Mouse (Mus musculus) CD8-positive naive resting alpha-beta T cell, adult 2 months (primary cell): ENCODE results near the gene Pcna.

Source experiments
- DNase-seq, 2 experiments: peaks; one replicate each; pipeline ENCODE4 v3.0.0; 2022; ENCODE audit warnings: low read depth in 2 of 2, low spot score in 2 of 2

Gene Pcna

DNA sequence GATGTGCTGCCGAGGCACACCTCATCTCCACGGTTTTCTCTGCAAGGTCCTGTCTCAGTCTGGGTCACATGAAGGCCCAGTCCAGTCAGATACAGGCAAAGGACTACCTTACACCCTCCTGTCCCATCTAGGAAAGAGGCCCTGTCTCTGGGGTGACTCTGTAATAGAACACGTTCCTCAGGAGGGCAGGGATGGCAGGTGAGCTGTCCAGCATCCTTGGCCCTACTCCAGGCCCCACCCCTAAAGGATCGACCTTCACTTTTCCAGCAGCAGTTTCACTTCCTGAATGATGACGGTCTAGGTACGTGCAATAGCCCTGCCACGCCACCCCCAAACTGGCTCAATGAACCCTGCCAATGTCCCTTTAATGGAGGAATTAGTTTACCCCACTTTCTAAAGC is 17.1 kb downstream of the Pcna start:
- DNase-seq, result no peak

DNA sequence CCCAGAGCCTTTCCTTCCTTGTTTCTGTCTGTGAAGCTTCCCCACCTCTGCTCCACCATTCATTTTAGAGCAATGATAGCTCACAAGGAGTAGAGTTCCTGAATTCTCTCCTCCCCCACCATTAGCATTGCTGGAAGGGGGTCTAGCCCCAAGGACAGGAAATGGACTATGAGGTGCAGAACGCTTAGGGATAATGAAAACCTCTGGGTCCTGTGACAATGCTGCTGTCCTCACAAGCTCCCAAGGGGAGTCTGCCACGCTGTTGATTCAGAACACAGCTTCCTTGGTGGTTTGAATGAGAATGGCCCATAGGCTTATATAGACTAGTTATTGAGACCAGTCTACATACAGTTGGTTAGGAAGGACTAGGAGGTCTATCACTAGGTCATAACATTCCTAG is 17.8 kb downstream of the Pcna start:
- DNase-seq, result no peak

DNA sequence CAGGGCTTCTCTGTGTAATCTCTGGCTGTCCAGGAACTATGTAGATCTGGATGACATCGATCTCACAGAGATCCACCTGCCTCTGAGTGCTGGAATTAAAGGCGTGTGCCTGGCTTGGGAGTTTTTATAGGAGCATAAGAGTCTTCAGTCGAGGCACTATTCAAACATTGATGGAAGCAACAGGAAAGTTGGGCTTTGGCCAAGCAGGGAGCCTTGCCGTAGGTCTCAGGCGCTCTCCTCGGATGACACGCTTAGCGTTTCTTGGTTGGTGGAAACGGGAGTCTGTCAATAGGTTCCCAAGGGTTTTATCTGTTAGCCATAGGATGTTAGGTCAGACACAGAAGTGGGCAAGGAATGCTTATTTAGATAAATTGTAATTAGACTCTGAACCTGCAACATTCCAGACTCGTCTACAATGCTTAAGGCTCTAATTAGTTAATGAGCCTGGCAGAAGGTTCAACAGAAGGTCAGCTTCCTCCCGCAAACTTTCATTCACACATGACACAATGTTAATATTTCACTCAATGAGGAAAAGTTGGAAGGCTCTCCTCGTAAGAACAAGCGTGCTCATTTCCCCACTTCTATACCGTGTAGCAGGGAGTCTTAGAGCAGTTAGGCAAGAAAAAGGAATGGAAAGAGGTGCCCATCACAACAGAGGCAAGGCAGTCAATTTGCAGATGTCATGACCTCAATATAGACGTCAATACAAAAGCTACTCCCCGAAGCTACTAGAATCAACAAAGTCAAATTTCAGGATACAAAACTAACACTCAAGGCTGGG is 18.9 kb downstream of the Pcna start:
- no peak for DNase-seq

DNA sequence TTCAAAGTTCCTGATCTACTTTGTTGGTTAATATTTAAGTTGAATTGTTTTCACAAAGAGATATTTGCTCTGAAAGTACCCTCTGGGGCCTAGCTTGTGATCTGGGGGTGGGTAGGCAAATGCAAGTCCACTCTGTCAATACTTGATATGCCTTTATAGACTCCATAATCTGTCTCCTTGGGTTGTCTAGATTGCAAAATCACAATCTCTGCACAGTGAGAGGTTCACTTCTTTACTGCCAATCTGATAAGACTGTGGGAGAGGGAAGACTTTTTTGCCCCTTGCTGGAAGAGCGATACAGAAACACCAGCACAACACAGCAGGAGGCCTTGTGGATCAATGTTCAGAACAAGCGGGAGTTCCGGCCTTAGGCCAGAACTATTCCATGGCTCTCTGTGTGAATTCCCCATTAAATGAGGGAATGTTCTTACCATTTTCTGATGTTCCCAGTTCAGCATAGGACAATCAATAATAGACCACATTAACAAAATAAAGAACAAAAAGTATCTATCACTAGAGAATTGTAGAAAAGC is 20.6 kb downstream of the Pcna start:
- no peak for DNase-seq

DNA sequence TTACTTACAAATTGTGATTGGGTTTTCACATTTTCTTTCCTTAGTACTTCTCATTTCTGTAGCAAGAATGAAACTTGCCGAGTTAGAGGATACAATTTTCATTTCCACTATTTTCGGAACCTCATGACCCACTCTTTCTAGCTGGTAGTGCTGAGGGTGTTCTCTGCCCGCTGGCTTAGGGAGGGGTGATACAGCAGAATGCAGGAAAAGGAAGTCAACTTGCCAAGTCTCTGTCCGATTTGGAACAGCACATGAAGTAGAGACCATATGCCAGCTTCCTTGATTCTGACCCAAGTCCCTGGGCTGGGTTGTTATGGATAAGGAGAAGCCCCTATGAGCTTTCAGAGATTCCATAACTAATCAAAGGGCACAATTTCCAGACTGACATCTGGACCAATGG is 28.8 kb downstream of the Pcna start:
- DNase-seq, result no peak

DNA sequence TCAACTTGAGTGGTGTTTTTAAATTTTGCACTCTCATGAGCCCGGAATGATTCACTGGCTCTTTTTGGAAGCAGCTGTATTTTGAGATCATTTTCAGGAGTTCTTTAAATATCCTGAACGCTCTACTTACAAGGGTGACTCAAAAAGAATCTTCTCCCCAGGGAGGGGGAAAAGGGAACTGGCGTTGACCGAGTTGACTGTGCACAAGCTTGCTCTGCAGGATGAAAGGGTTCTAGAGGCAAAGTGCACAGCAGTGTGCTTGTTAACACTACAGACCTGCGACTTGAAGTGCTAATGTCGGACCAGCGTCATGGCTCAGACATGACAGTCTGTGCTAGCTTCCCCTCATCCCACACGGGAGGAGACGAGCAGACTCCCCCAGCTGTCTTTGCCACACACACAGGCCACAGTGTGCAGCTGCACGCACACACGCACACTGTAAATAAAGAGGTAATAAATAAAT is 31.5 kb downstream of the Pcna start:
- no peak for DNase-seq

DNA sequence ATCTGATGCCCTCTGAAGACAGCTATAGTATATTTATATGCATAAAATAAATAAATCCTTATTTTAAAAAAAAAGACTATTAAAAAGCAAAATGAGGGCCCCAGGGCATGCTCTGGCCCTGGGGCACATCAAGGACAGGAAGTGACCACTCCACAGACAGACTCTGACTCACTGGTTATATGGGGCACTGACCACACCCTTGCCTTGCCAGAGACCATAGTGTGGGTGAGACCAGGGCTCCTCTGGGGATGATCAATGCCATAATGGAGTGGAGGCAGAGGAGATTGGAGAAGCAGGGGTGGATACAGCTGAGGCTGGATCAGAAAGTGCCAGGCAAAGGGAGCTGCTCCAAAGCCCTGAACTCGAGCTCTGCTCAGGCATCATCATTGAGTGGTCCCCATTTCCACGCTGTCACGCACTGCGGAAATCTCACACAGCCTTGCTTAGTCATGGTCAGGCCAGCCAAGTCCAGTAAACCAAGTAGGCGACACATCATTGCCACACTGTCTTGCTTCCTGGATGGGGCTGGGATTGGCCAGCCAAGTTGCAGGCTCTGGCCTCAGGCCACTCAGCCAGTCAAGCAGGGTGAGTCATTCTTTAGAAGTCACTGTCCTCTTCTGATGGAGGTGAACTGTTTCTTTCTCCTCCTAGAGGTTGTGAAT is 41.0 kb downstream of the Pcna start:
- DNase-seq, result no peak

DNA sequence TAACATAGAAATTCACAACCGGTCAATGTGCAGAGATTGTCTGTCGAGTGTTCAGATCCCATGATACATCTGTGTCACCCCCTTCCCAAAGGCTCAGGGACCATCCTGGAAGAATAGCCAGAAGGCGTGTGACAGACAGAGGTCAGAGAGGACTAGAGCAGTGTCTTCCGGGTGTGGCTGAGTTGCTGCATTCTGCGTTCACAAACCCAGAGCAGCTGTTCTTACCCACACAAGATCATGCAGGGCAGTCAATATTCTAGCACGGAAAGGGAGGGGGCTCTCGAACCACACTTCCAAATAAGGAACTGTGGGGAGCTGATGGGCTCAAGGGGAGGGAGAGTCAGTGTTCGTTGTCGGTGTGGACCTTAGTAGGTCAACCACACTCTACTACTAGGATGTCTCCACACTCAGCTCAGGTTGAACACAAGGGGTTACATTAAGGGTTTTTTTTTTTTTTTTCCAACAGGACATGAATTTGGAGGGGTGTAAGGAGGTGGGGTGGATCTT is 42.3 kb downstream of the Pcna start:
- no peak for DNase-seq

DNA sequence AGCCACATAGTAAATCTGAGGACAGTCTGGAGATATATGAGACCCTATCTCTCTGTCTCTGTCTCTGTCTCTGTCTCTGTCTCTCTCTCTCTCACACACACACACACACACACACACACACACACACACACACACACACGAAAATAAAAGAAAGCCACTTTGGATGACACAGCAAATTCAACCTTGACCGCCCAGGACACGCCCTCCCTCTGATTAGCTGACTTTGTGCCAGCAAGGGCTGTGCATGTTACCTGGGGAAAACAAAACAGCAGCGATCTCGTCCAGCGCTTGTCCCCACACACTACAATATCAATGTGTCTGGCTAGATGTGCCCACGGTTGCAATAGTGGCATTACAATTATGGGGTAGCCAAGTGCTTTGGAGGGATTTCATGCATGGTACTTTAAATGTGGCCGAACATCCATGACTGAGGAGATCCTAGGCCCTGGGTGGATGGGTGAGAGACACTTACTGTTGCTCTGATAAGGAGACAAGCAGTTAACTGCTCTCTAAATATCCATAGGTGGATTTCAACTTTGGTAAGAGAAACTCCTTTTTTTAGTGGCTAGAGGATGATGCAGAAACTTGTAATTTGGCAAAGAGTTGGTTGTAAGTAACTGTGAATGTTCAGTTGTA is 44.8 kb downstream of the Pcna start:
- DNase-seq, result no peak

DNA sequence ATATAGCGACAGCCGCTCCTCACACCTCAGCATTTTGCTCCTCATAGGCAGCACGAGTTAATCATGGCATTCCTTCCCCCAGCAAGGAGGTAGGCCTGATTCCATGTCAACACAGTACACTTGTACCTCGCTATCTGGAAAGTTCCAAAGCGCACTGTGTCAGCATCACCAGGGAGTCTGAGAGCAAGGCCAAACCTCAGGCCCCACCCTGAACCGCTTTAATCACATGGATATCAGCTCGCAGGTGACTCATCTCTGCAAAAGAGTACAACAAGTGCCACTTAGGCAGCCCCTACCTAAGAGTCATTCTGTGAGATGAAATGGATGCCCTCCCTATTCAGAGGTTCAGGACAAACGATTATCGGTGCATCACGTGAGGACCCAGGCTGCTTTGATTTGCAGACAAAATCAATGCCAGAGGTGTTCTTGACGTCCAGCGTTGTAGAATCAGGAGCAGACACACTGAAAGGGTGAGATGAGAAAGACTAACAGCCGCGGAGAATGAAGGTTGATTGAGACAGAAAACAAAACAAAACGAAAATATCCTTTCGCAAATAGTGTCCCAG is 46.7 kb downstream of the Pcna start:
- no peak for DNase-seq

DNA sequence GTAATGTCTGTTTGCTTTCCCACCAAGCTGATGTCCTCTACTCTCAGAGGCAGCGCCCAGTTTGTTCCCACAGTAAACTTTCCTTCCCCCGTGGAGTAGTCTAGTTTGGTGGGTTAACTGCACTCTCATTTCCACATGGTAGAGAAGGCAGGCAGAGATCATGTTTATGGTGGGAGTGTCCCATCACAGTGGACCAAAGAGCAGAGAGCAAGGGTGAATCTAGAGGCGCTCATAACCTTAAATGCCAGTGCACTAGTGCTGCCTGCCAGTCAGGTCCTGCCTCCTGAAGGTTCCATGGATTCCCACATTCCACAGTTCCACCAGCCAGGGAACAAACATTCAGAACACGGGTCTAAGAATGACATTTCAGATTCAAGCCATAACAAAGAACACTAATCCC is 47.6 kb downstream of the Pcna start:
- no peak for DNase-seq

DNA sequence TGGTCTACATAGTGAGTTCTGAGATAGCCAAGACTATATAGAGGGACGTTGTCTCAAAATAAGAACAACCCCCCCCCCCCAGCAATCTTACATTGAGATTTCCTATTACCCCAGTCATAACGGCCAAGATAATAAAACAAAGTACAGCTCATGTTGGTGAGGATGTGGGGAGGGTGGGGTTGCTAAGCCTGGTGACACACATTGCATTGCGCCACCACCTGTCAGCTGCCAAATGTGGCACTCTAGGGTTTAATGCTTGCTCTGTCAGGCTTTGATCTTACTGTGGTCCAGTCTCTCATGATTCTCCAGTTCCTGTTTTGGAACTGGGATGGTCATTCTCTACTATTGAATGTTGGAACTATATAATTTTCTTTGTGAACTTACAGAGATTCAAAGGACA is 49.3 kb downstream of the Pcna start:
- no peak for DNase-seq

DNA sequence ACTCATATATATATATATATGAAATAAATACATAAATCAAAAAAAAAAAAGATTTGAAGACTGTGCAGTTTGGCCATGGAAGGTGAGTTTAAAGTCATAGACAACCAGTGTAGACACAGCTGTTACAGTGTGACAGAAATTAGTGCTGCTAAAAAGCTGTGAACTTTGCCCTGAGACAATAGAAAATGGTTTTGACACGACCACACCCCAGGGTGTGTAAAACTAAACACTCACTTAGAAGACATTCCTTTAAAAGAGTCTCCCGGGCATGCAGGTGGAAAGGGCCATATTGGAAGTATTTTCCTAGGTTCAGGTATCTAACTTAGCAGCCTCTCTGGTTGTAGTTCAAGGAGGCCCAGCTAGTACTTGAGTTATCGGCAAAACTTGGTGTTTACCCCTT is 49.9 kb downstream of the Pcna start:
- no peak for DNase-seq
